Mouse (Mus musculus): Measurements from ENCODE around the gene Plxna2. TPM values are rescaled to one million over a fixed set of nuclear protein-coding genes. Genes with fewer than 3 reads are reported as not detected.

Gene Plxna2
- polyA plus RNA-seq, 1 experiment from 2014 or later: 10.1 TPM

DNA sequence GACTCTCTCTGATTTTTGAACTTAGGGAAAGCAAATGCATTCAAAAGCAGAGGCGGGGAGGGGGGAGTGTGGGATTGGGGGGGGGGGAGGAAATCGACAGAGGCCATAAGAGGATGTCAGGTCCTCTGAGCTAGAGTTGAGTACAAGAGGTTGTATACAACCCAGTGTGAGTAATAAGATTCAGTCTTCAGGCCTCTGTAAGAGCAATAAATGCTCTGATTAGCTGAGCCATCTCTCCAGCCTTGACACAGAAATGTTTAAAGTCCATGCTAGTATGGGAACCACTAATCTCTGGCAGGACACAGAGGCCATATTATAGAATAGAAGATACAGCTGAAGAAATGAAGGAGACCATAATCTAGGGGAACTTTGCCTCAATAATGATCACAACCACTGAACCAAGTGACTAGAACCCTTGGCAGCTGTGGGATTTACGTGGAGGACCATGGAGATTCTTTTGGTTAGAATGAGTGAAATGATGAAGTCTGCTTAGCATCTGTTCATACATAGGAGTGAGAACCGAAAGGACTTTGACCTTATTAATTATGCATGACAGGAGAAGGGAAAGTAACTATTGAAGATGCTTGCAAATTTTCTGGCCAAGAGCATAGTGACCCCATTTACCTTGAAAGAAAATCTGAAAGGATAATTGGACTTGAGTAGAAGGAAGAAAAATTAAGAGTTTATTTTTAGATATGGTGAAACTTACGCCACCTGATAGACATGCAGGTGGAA, 158.7 kb downstream of the Plxna2 start:
- no peak overlapping the region for H3K27ac ChIP-seq (ENCODE audit: low read depth)
- H3K4me3 ChIP-seq (ENCODE audit: low read depth, low read length): no peak overlapping the region
- no peaks in the 10 kb centered on the region for H3K27me3 ChIP-seq (ENCODE audit: insufficient read depth, low read length)
- no peak overlapping the region for H3K4me2 ChIP-seq
- H3K36me3 ChIP-seq (ENCODE audit: insufficient read depth): no peaks in the 10 kb centered on the region
- 85% methylated on average over 5 of the region's 5 CpGs for WGBS
- H3K4me1 ChIP-seq (ENCODE audit: insufficient read depth): no peaks in the 10 kb centered on the region
- no peak for ATAC-seq (ENCODE audit: insufficient read depth)
- no peaks in the 10 kb centered on the region for H3K9me3 ChIP-seq (ENCODE audit: low read depth, low read length)
- no peak for DNase-seq
- no peak overlapping the region for H3K9ac ChIP-seq
- TF ChIP-seq CTCF (IDR thresholded peaks at IDR 0.05; ENCODE audit: low read depth): no peak

DNA sequence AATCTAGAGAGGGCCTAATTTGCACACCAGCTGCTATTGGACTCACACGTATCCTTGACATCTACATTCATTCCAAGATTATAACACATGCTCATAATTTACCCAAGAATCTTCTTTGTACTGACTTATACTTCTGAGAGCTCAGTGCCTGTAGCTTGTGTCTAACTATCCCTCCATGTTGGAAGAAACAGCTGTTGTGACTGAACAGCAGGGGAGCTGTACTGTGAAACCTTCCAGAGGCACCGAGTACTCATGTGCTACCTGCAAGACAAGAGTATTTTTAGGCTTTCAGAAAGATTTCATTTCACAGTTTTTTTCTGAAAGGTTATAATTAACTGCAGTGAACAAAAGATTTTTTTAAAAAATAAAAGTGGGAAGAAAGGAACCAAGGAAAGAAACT, 159.6 kb downstream of the Plxna2 start:
- H3K4me1 ChIP-seq (ENCODE audit: insufficient read depth): no peaks in the 10 kb centered on the region
- H3K36me3 ChIP-seq (ENCODE audit: insufficient read depth): 0 out of 2 replicates have a peak, but pooled peaks cover 2% of the 10 kb centered on the region
- ATAC-seq (ENCODE audit: insufficient read depth): no peak
- no peaks in the 10 kb centered on the region for H3K9me3 ChIP-seq (ENCODE audit: low read depth, low read length)
- H3K4me2 ChIP-seq: no peak overlapping the region
- no peak overlapping the region for H3K4me3 ChIP-seq (ENCODE audit: low read depth, low read length)
- H3K27ac ChIP-seq (ENCODE audit: low read depth): no peak overlapping the region
- no peak for DNase-seq
- H3K27me3 ChIP-seq (ENCODE audit: insufficient read depth, low read length): no peaks in the 10 kb centered on the region
- no peak for TF ChIP-seq CTCF (IDR thresholded peaks at IDR 0.05; ENCODE audit: low read depth)
- no peak overlapping the region for H3K9ac ChIP-seq
- WGBS: 75% methylated on average over 2 of the region's 2 CpGs

DNA sequence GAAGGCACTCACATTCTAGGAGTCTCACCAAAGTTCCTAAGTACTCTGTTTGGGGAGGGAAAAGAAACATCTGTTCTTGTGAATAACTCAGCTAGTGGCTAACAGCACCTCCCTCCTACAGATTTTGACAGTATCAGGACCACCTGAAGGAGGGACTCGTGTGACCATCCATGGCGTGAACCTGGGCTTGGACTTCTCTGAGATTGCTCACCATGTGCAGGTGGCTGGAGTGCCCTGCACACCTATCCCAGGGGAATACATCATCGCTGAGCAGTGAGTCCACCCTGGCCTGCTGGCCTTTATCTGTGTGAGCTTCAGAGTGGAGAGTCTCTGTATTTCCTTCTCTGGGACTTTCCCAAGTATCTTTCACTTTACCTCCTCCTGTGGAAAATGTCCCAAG, 162.4 kb downstream of the Plxna2 start:
- TF ChIP-seq CTCF (IDR thresholded peaks at IDR 0.05; ENCODE audit: low read depth): no peak
- Histone ChIP-seq H3K4me3 (ENCODE audit: low read depth, low read length) (no peak overlapping the region), H3K27ac (ENCODE audit: low read depth) (no peak overlapping the region), H3K4me1 (ENCODE audit: insufficient read depth) (no peaks in the 10 kb centered on the region), H3K4me2 (no peak overlapping the region), H3K9ac (no peak overlapping the region), H3K9me3 (ENCODE audit: low read depth, low read length) (no peaks in the 10 kb centered on the region), H3K36me3 (ENCODE audit: insufficient read depth) (0 out of 2 replicates have a peak, but pooled peaks cover 6% of the 10 kb centered on the region), H3K27me3 (ENCODE audit: insufficient read depth, low read length) (no peaks in the 10 kb centered on the region)
- ATAC-seq (ENCODE audit: insufficient read depth): no peak
- no peak for DNase-seq
- WGBS: 84% methylated on average over 3 of the region's 3 CpGs

DNA sequence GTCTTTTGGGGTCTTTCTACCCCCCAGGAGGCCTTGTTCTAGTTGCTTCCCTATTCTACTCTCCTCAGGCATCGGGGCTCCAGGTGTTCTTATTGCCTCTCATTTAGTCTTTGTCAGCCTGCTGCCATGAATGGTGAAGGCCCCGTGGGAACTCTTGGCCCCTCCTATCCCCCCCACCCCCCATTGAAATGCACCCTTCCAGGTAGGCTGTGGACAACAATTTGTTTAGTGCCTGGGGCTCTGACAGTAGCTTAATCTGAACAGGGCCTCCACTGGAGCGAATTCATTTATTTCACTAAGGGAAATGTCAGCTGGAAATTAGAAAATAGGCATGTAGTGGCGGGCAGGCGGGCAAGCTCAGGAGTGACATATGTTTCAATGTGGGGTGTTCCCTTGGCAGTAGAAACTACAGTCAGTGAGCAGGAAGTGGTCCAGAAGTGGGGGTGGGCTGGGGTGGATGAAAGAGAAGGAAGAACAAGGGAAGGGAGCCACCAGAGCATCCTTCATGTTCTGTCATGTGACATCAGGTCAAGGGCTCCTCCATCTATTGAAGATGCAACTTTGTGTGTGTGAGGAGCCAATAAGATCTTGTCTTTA, 162.9 kb downstream of the Plxna2 start:
- H3K9me3 ChIP-seq (ENCODE audit: low read depth, low read length): no peaks in the 10 kb centered on the region
- no peak overlapping the region for H3K4me3 ChIP-seq (ENCODE audit: low read depth, low read length)
- H3K4me2 ChIP-seq: no peak overlapping the region
- DNase-seq: no peak
- H3K27me3 ChIP-seq (ENCODE audit: insufficient read depth, low read length): no peaks in the 10 kb centered on the region
- H3K36me3 ChIP-seq (ENCODE audit: insufficient read depth): 0 out of 2 replicates have a peak, but pooled peaks cover 6% of the 10 kb centered on the region
- no peaks in the 10 kb centered on the region for H3K4me1 ChIP-seq (ENCODE audit: insufficient read depth)
- no peak overlapping the region for H3K9ac ChIP-seq
- no peak for ATAC-seq (ENCODE audit: insufficient read depth)
- no peak for TF ChIP-seq CTCF (IDR thresholded peaks at IDR 0.05; ENCODE audit: low read depth)
- no peak overlapping the region for H3K27ac ChIP-seq (ENCODE audit: low read depth)
- 83% methylated on average over 5 of the region's 5 CpGs for WGBS

DNA sequence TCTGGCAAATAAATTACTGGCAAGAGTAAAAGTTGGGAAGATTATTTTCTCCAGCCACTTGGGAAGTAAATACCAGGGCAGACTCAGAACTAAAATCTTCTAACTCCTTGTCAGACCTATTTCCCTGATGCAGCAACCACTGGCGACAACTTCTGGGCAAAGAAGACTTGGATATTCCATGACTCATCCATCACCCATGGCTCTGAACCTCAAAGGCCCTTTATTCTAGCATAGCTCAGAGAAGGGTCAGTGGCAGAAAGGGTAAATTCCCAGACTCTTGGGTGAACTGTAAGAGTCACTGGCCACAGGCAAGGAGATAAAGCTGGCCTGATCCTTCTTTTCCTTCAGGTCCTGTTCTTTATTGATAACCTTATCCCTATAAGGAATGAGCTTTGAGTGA, 163.5 kb downstream of the Plxna2 start:
- DNase-seq (no peak), ATAC-seq (ENCODE audit: insufficient read depth) (no peak)
- no peak overlapping the region for H3K4me2 ChIP-seq
- H3K9me3 ChIP-seq (ENCODE audit: low read depth, low read length): no peaks in the 10 kb centered on the region
- no peak for TF ChIP-seq CTCF (IDR thresholded peaks at IDR 0.05; ENCODE audit: low read depth)
- 67% methylated on average over 1 of the region's 1 CpGs for WGBS
- H3K36me3 ChIP-seq (ENCODE audit: insufficient read depth): peaks cover 12% of the 10 kb centered on the region; the same call in 1 of the 2 replicates
- no peak overlapping the region for H3K9ac ChIP-seq
- H3K27me3 ChIP-seq (ENCODE audit: insufficient read depth, low read length): no peaks in the 10 kb centered on the region
- no peaks in the 10 kb centered on the region for H3K4me1 ChIP-seq (ENCODE audit: insufficient read depth)
- no peak overlapping the region for H3K4me3 ChIP-seq (ENCODE audit: low read depth, low read length)
- H3K27ac ChIP-seq (ENCODE audit: low read depth): no peak overlapping the region

DNA sequence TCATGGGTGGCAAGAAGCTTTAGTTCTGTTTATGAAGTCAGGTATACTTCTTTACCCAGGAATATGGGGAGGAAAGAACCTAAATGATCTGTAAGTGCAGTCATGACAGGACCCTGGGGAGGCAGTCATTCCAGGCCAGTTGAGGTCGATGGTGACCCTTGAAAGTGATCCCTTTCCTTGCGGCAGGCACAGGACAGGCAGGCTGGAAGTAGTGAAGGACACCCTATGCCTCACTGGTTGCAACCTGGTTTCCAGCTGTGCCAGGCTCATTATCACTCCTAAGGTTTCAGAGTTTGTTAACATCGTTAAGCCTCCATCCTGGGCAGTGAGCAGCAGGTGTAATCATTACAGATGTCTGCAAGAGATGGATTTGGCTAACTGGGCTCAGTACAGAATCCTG, 164.3 kb downstream of the Plxna2 start:
- Histone ChIP-seq H3K9me3 (ENCODE audit: low read depth, low read length) (no peaks in the 10 kb centered on the region), H3K4me3 (ENCODE audit: low read depth, low read length) (no peak overlapping the region), H3K36me3 (ENCODE audit: insufficient read depth) (peaks cover 15% of the 10 kb centered on the region; the same call in 1 of the 2 replicates), H3K4me2 (no peak overlapping the region), H3K27ac (ENCODE audit: low read depth) (no peak overlapping the region), H3K27me3 (ENCODE audit: insufficient read depth, low read length) (no peaks in the 10 kb centered on the region), H3K9ac (no peak overlapping the region), H3K4me1 (ENCODE audit: insufficient read depth) (no peaks in the 10 kb centered on the region)
- no peak for TF ChIP-seq CTCF (IDR thresholded peaks at IDR 0.05; ENCODE audit: low read depth)
- 66% methylated on average over 3 of the region's 3 CpGs for WGBS
- DNase-seq (no peak), ATAC-seq (ENCODE audit: insufficient read depth) (no peak)

DNA sequence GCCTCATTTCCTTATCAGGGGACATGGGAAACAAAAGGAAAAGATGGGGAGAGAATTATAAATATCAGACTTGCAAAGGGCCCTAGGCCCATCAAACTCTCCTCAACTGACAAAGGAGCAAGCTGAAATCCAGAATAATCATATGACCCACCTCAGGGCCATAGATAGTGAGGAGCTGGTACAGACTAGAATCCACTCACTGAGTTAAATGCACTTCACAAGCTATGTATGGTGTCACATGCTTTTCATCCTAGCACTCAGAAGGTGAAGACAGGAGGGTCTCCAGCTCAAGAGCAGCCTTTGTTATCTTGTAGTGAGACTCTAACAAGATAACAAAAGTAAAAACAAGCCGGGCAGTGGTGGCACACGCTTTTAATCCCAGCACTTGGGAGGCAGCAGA, 169.6 kb downstream of the Plxna2 start:
- ATAC-seq (ENCODE audit: insufficient read depth) (no peak), DNase-seq (no peak)
- no peak overlapping the region for H3K4me2 ChIP-seq
- H3K9me3 ChIP-seq (ENCODE audit: low read depth, low read length): no peaks in the 10 kb centered on the region
- H3K27me3 ChIP-seq (ENCODE audit: insufficient read depth, low read length): no peaks in the 10 kb centered on the region
- H3K9ac ChIP-seq: no peak overlapping the region
- no peaks in the 10 kb centered on the region for H3K4me1 ChIP-seq (ENCODE audit: insufficient read depth)
- TF ChIP-seq CTCF (IDR thresholded peaks at IDR 0.05; ENCODE audit: low read depth): no peak
- peaks cover 20% of the 10 kb centered on the region; the same call in 1 of the 2 replicates for H3K36me3 ChIP-seq (ENCODE audit: insufficient read depth)
- H3K27ac ChIP-seq (ENCODE audit: low read depth): no peak overlapping the region
- H3K4me3 ChIP-seq (ENCODE audit: low read depth, low read length): no peak overlapping the region
- 66% methylated on average over 2 of the region's 2 CpGs for WGBS

Data from lung, embryonic 14.5 days (tissue).